Mouse (Mus musculus) lung, adult 10 weeks (tissue): ENCODE measurements around the gene Wls. TPM values are rescaled to one million over a fixed set of nuclear protein-coding genes. Genes with fewer than 3 reads are reported as not detected.

Source experiments
- polyA plus RNA-seq: library from polyadenylated mRNA; stranded (reverse); fragments of 350-450 nt; fragmentation: Illumina TruSeq; extraction: RNeasy Lipid Tissue Mini Kit (QIAGEN cat#74804); gene quantifications from one replicate; pipeline ENCODE4 v1.2.3, GENCODE M21; 2014; ENCODE audit warnings: low read depth, low replicate concordance; ENCODE audit not compliant: insufficient read depth

Gene Wls
- polyA plus RNA-seq = 78.3 TPM

DNA sequence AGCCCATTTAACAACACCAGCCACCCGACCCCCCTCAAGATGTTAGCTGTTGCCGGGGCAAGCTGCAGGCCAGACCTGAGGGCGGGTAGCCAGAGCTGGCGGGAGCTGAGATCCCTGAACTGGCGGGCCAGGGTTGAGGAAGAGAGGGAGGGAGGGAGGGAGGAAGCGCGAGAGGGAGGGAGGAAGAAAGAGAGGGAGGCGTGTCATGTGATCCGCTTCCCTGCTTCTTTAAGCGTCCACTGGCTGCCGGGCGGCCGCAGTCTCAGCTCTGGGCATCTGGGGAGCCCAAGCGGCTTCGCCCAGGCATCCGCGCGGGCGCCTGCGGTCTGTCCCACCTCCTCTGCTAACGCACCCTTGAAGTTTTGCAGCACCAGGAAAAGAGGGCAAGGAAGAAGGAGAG is at the start of gene Wls:
TSS of gene Wls (plus strand) at position 192 of the 400 bp plus-strand sequence.

Other genes starting within 250 kb of the Wls start
- gene Rpe65, start 240.5 kb upstream of the Wls start, polyA plus RNA-seq = not detected